Mouse (Mus musculus) intestine, postnatal 0 days (tissue): ENCODE results near the gene Spag8. TPM values are rescaled to one million over a fixed set of nuclear protein-coding genes. Genes with fewer than 3 reads are reported as not detected.

ENCODE experiments used
- ATAC-seq: fragments of 200-750 bp; cut with Nextera tagmentation; 2 replicates; pipeline ENCODE4 v1.8.0; 2017; ENCODE audit warnings: mild to moderate bottlenecking, moderate TSS enrichment, moderate library complexity
- H3K27ac ChIP-seq: fragments of 300-500 bp; sonication (generic); 2 replicates; pipeline ENCODE4 v1.5.1; 2014; ENCODE audit warnings: mild to moderate bottlenecking, low read depth, low read length, moderate library complexity
- H3K27me3 ChIP-seq: fragments of 300-500 bp; sonication (generic); replicated peaks from 2 replicates; pipeline ENCODE4 v1.6.1; 2014; ENCODE audit warnings: low read length, mixed read lengths; ENCODE audit not compliant: control insufficient read depth, insufficient read depth
- H3K36me3 ChIP-seq: fragments of 300-500 bp; sonication (generic); 2 replicates; pipeline ENCODE4 v1.6.1; 2014; ENCODE audit warnings: mild to moderate bottlenecking, moderate library complexity; ENCODE audit not compliant: control insufficient read depth, insufficient read depth
- H3K4me1 ChIP-seq: fragments of 300-500 bp; sonication (generic); replicated peaks from 2 replicates; pipeline ENCODE4 v1.6.1; 2014; ENCODE audit warnings: antibody characterized with exemption, low read length, mixed read lengths; ENCODE audit not compliant: control insufficient read depth, insufficient read depth
- H3K4me2 ChIP-seq: fragments of 300-500 bp; sonication (generic); replicated peaks from 2 replicates; pipeline ENCODE4 v1.6.1; 2014; ENCODE audit warnings: low read depth, mild to moderate bottlenecking, moderate library complexity
- H3K4me3 ChIP-seq: fragments of 300-500 bp; sonication (generic); 2 replicates; pipeline ENCODE4 v1.5.1; 2014; ENCODE audit warnings: low read depth, low read length
- H3K9ac ChIP-seq: fragments of 300-500 bp; sonication (generic); 2 replicates; pipeline ENCODE4 v1.6.1; 2014; ENCODE audit warnings: mild to moderate bottlenecking, low read depth, low read length
- H3K9me3 ChIP-seq: fragments of 300-500 bp; sonication (generic); 2 replicates; pipeline ENCODE4 v1.6.1; 2016; ENCODE audit warnings: mixed run types; ENCODE audit not compliant: control insufficient read depth
- CTCF ChIP-seq: sonication (generic); IDR thresholded peaks from 2 replicates; pipeline ENCODE4 v1.5.1; 2016; ENCODE audit warnings: low read depth, mild to moderate bottlenecking, control low read depth, antibody characterized with exemption, moderate library complexity
- WGBS: fragments of 180-500 bp; shearing (Covaris S2); extraction: QIAGEN DNeasy Blood & Tissue Kit; methylation state at CpG from one replicate; pipeline ENCODE4 v1.1.7; 2014; 5-methylcytosine and 5-hydroxymethylcytosine counted together
- polyA plus RNA-seq: library from polyadenylated mRNA; unstranded; fragments of >200 nt; fragmentation: Nextera tagmentation; extraction: Ambion mirVana; gene quantifications from 2 replicates; pipeline ENCODE4 v1.2.1, GENCODE M21; 2015

Spag8 gene
- polyA plus RNA-seq, 1 experiment from 2014 or later: 0.08 TPM

DNA sequence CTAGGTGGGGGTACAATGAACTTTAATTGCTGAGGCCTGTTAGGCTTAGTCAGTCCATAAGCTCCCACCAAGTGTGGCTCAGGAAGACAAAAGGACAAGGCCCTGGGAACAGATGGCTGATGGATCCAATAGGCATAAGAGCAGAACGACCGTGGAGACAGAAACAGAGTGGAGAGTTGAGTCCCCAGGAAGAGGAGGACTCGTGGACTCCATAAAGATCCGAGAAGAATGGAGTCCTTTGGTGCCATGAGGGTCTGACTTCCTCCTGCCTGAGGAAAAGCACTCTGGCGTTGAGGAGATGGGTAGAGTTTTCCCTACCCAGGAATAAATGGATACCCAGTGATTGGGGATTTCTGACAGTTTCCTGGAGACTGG lies 22.7 kb downstream of the Spag8 start:
- 35% methylated on average over 5 of the region's 5 CpGs for WGBS
- no peak for ATAC-seq
- H3K9ac ChIP-seq: no peak overlapping the region

DNA sequence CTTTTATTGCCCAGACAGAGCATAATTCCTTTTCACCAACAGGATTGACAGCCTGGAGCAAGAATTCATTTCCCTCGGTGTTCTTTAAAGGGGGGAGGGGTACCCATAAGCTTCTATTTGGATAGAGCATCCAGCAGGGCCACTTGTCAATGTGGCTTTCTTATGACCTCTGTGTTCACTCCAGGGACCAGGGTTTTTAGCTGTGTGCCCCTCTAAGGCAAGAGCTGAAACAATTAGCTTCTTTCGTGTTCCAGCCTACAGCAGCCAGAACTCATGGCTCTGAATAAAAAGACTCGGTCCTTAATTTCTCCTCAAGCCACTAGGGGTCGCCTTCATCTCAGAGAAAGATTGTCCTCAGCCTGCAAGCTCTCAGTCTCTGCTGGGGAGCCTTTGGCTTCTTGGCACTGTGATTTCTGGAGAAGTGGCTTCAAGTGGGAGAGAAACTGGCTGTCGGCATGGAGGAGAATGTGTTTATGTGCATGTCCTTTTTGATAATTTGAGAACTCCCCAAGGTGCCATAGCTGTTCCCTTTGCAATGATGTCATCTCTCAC lies 23.3 kb downstream of the Spag8 start:
- TF ChIP-seq CTCF: peak; percentile 92
- Histone ChIP-seq H3K27me3 (peaks cover 16% of the 10 kb centered on the region; the same call in 1 of the 2 replicates), H3K9ac (no peak overlapping the region), H3K9me3 (peaks cover 7% of the 10 kb centered on the region), H3K4me1 (no peaks in the 10 kb centered on the region), H3K4me3 (no peak overlapping the region), H3K4me2 (no peak overlapping the region), H3K36me3 (no peaks in the 10 kb centered on the region), H3K27ac (no peak overlapping the region)
- ATAC-seq: peak; percentile 46; the same call in 1 of the 2 replicates
- 7% methylated on average over 5 of the region's 5 CpGs for WGBS

More for the DNA sequence above, 22.7 kb downstream of the Spag8 start:
- peaks cover 2% of the 10 kb centered on the region; the same call in 1 of the 2 replicates for H3K9me3 ChIP-seq
- no peak overlapping the region for H3K27ac ChIP-seq
- H3K27me3 ChIP-seq: peaks cover 16% of the 10 kb centered on the region; the same call in 1 of the 2 replicates
- H3K4me3 ChIP-seq: no peak overlapping the region
- no peaks in the 10 kb centered on the region for H3K4me1 ChIP-seq
- peak overlapping the region; percentile 82; the same call in 1 of the 2 replicates for H3K4me2 ChIP-seq
- no peak for TF ChIP-seq CTCF
- no peaks in the 10 kb centered on the region for H3K36me3 ChIP-seq

DNA sequence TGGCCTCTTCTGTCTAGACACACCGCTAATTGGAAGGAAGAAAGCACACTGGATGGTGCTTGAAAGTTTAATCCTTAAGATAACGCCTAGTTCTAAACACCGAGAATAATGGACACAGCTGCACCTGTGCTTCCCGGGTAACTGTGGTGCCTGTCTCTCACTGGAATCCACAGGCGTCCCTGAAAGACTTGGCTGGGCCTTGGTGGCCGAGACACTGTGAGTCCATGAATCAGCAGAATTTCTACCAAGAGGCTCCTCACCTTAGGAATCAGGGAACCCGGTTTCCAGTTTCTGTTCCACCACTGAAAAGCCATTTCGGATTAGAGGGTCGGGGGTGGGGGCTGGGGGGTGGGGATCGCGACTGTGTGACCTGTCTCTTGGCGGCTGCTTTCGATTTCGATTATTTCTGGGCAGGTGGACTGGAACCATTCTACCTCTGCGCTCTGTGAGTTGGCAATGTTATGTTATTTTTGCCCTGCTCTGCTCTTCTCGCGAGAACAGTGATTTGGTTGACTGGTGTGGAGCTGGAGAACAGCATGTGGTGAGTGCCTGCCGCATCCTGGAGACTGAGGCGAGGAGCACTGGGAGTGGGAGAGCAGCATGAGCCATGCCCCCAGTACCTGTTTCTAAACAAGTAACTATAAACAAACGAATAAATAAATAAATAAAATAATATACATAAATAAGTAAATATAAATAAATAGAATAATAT lies 24.1 kb downstream of the Spag8 start:
- Histone ChIP-seq H3K4me2 (no peak overlapping the region), H3K36me3 (no peaks in the 10 kb centered on the region), H3K9ac (no peak overlapping the region), H3K27me3 (peaks cover 16% of the 10 kb centered on the region; the same call in 1 of the 2 replicates), H3K9me3 (peaks cover 10% of the 10 kb centered on the region), H3K27ac (no peak overlapping the region), H3K4me1 (no peaks in the 10 kb centered on the region), H3K4me3 (no peak overlapping the region)
- no peak for ATAC-seq
- TF ChIP-seq CTCF: no peak
- WGBS: 51% methylated on average over 20 of the region's 20 CpGs

DNA sequence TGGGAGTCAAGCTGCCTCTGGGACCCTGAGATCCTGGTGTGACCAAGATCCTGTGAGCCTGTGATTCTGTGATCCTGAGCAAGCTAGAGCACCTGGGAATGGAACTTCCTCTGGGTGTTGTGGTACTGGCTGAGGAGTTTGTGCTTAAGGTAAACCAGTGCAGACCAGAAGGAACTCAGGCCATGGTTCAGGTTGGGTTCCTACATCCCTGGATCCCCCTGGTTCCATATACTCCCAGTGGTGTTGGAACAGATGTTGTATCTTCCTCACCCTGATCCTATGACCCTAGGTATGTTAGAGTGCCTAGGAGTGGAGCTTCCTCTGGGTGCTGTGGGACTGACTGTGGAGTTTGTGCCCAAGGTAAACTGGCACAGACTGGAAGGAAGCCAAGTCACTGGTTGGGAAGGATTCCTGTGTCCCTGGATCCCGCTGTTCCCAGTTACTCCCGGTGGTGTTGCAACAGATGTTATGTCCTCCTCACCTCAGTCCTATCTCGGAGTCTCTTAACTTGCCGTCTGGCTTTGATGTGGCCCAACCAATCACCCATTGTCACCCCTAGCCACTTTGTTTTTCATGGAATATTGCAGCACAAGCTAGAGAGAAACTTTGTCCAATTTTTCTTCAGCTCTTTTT lies 33.1 kb downstream of the Spag8 start:
- 70% methylated on average over 4 of the region's 4 CpGs for WGBS
- Histone ChIP-seq H3K36me3 (no peaks in the 10 kb centered on the region), H3K4me1 (no peaks in the 10 kb centered on the region), H3K27me3 (no peaks in the 10 kb centered on the region), H3K27ac (no peak overlapping the region), H3K9ac (no peak overlapping the region), H3K9me3 (peaks cover 4% of the 10 kb centered on the region), H3K4me3 (no peak overlapping the region), H3K4me2 (no peak overlapping the region)
- TF ChIP-seq CTCF: no peak
- ATAC-seq: no peak

DNA sequence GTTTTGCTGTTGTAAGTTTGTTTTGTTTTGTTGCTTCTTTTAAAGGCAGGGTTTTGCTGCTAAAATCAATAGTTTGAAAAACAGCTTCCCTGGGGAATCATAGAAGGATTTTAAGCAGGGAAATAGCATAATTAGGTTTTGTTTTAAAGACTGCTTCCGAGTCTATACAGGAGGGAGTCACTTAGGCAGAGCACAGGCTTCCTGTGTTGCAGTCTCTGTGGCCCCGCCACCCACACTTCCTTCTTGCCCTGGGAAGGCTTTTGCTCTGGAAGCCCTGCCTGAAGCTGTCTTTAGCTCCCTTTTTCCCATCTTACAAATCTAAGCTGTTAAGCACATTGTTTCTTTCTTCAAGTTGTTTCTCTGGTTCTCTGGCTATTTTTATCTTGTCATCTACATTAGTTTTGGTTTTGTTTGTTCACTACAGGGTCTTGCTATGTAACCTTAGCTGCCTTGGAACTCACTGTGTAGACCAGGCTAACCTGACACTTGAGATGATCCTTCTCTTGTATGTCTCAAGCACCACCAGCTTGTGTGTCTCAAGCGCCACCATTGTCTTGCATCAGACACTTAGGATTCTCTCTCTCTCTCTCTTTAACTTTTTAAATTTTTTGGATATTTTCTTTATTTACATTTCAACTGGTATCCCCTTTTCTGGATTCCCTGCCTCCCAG lies 40.2 kb downstream of the Spag8 start:
- WGBS: 50% methylated on average over 3 of the region's 3 CpGs
- Histone ChIP-seq H3K4me1 (no peaks in the 10 kb centered on the region), H3K9ac (no peak overlapping the region), H3K27ac (no peak overlapping the region), H3K4me3 (no peak overlapping the region), H3K27me3 (no peaks in the 10 kb centered on the region), H3K9me3 (no peaks in the 10 kb centered on the region), H3K4me2 (no peak overlapping the region), H3K36me3 (no peaks in the 10 kb centered on the region)
- no peak for ATAC-seq
- no peak for TF ChIP-seq CTCF

DNA sequence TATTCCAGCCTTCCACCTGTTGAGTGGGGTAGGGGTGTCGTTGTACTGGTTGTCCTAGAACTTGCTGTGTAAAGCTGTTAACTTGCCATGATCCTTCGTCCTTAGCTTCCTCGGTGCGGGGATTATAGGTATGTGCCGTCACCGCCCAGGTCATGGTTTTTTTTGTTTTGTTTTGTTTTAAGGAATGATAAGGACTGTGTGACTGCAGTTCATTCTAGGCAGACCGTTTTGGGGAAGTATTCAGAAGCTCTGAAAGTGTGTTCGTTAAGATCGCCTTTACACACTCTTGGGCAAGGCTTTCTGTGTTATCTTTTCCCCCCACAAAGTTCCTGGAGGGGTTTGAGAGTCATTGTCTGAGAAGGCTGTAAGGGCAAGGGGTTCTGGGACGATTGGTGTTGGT lies 40.9 kb downstream of the Spag8 start:
- Histone ChIP-seq H3K4me1 (no peaks in the 10 kb centered on the region), H3K4me3 (no peak overlapping the region), H3K27ac (no peak overlapping the region), H3K9ac (no peak overlapping the region), H3K4me2 (no peak overlapping the region), H3K9me3 (no peaks in the 10 kb centered on the region), H3K27me3 (no peaks in the 10 kb centered on the region), H3K36me3 (no peaks in the 10 kb centered on the region)
- no peak for ATAC-seq
- 57% methylated on average over 10 of the region's 10 CpGs for WGBS
- TF ChIP-seq CTCF: no peak
